Mouse (Mus musculus): Measurements from ENCODE around the gene Tph1. TPM values are rescaled to one million over a fixed set of nuclear protein-coding genes. Genes with fewer than 3 reads are reported as not detected.
A peak's percentile ranks its signal among the peaks of the same experiment; 100 is the strongest.

Gene Tph1
- polyA plus RNA-seq, 1 experiment from 2014 or later: 0.54 TPM

- H3K4me3 ChIP-seq (ENCODE audit: low read depth, low read length): no peak overlapping the region
- DNase-seq (peak; percentile 71), ATAC-seq (ENCODE audit: insufficient read depth) (peak; percentile 60)
- no peaks in the 10 kb centered on the region for H3K9me3 ChIP-seq (ENCODE audit: low read depth, low read length)
- no peaks in the 10 kb centered on the region for H3K27me3 ChIP-seq (ENCODE audit: insufficient read depth, low read length)
- H3K27ac ChIP-seq (ENCODE audit: low read depth): no peak overlapping the region
- WGBS: 40% methylated on average over 10 of the region's 10 CpGs
- H3K4me1 ChIP-seq (ENCODE audit: insufficient read depth): peaks cover 8% of the 10 kb centered on the region; the same call in 1 of the 2 replicates
- H3K36me3 ChIP-seq (ENCODE audit: insufficient read depth): no peaks in the 10 kb centered on the region
- H3K9ac ChIP-seq: no peak overlapping the region
- no peak overlapping the region for H3K4me2 ChIP-seq
- no peak for TF ChIP-seq CTCF (IDR thresholded peaks at IDR 0.05; ENCODE audit: low read depth)
Measured at GRCm38 (mm10) chr7:46613091-46613490, 59.2 kb downstream of the Tph1 start.

DNA sequence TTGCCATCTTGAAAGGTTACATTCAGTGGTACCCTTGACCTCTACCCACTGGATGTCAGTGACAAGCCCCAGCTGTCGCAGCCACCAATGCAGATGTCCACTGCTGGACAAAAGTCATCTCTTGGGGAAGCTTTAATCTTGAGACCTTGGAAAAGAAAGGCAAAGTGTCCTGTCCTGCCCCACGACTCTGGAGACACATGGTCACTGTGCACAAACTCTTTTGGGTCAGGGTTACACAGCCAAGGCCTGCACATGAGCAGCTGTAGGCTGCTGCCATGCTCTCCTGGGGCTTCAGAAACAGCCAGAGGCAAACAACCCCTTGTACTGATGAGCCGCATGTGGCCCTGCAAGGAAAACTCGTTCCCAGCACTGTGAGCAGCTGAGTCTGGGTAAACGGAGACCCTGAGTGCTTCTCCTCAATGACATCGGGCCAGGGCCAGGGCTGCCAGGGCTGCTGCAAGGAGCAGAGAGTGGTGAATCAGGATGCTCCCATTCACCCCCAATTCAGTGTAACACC is 59.9 kb downstream of the Tph1 start:
- 59% methylated on average over 6 of the region's 6 CpGs for WGBS
- H3K4me3 ChIP-seq (ENCODE audit: low read depth, low read length): no peak overlapping the region
- H3K36me3 ChIP-seq (ENCODE audit: insufficient read depth): no peaks in the 10 kb centered on the region
- no peak for TF ChIP-seq CTCF (IDR thresholded peaks at IDR 0.05; ENCODE audit: low read depth)
- no peak overlapping the region for H3K4me2 ChIP-seq
- H3K27ac ChIP-seq (ENCODE audit: low read depth): no peak overlapping the region; the same call in 1 of the 2 replicates
- H3K4me1 ChIP-seq (ENCODE audit: insufficient read depth): peaks cover 8% of the 10 kb centered on the region; the same call in 1 of the 2 replicates
- H3K9ac ChIP-seq: no peak overlapping the region
- no peaks in the 10 kb centered on the region for H3K27me3 ChIP-seq (ENCODE audit: insufficient read depth, low read length)
- DNase-seq (no peak), ATAC-seq (ENCODE audit: insufficient read depth) (no peak)
- no peaks in the 10 kb centered on the region for H3K9me3 ChIP-seq (ENCODE audit: low read depth, low read length)

DNA sequence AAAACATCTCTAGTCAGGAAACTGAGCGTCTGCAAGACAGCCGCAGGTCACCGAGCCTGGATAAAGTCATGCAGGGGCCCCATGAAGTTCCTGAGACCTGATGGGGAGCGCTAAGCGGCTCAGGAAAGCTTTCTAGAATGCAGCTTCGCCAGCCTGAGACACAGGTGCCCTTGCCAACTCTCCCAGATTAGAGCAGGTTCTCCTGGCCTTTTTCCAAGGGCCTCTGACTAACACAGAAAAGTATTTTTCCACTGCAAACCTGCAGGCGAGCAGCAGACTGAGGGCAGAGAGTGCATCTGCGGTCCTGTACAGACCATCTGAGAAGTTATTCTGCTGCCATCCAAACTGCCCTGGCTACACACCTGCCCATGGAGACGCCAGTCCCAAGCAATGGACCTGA is 60.4 kb downstream of the Tph1 start:
- peak overlapping the region; percentile 6; the same call in 1 of the 2 replicates for H3K27ac ChIP-seq (ENCODE audit: low read depth)
- peak; percentile 73 for DNase-seq
- WGBS: 62% methylated on average over 9 of the region's 9 CpGs

DNA sequence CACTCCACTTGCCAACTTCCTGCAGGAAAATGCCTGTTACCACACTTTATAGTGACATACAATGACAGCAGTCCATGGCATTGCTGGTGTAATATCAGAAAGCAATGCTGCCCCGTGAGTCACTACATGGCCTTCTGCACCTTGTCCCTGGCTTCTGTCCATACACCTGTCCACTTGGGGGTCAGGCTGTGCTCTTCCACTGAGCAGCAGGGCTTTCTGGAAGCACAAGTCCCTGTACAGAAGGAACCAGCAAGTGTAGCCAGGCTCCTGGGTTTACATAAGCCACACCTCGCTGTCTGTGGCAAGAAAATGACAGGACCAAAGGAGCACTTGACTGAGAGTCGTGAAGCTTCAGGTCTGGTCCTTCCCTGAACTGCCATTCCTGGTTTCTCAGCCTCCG is 63.0 kb downstream of the Tph1 start:
- no peak overlapping the region for H3K4me3 ChIP-seq (ENCODE audit: low read depth, low read length)
- no peak overlapping the region for H3K4me2 ChIP-seq
- H3K27me3 ChIP-seq (ENCODE audit: insufficient read depth, low read length): no peaks in the 10 kb centered on the region
- DNase-seq (no peak), ATAC-seq (ENCODE audit: insufficient read depth) (no peak)
- H3K36me3 ChIP-seq (ENCODE audit: insufficient read depth): no peaks in the 10 kb centered on the region
- TF ChIP-seq CTCF (IDR thresholded peaks at IDR 0.05; ENCODE audit: low read depth): no peak
- no peak overlapping the region for H3K27ac ChIP-seq (ENCODE audit: low read depth)
- H3K9ac ChIP-seq: no peak overlapping the region
- peaks cover 8% of the 10 kb centered on the region; the same call in 1 of the 2 replicates for H3K4me1 ChIP-seq (ENCODE audit: insufficient read depth)
- 78% methylated on average over 4 of the region's 4 CpGs for WGBS
- no peaks in the 10 kb centered on the region for H3K9me3 ChIP-seq (ENCODE audit: low read depth, low read length)

More for the DNA sequence above, 60.4 kb downstream of the Tph1 start:
- H3K9me3 ChIP-seq (ENCODE audit: low read depth, low read length): no peaks in the 10 kb centered on the region
- ATAC-seq (ENCODE audit: insufficient read depth): no peak
- no peak overlapping the region for H3K4me2 ChIP-seq
- H3K9ac ChIP-seq: no peak overlapping the region
- no peak overlapping the region for H3K4me3 ChIP-seq (ENCODE audit: low read depth, low read length)
- no peak for TF ChIP-seq CTCF (IDR thresholded peaks at IDR 0.05; ENCODE audit: low read depth)
- H3K27me3 ChIP-seq (ENCODE audit: insufficient read depth, low read length): no peaks in the 10 kb centered on the region
- no peaks in the 10 kb centered on the region for H3K36me3 ChIP-seq (ENCODE audit: insufficient read depth)
- H3K4me1 ChIP-seq (ENCODE audit: insufficient read depth): peaks cover 8% of the 10 kb centered on the region; the same call in 1 of the 2 replicates

GRCm38 (mm10) chr7:46607428-46608055 is 64.8 kb downstream of the Tph1 start:
- H3K4me1 ChIP-seq (ENCODE audit: insufficient read depth): 0 out of 2 replicates have a peak, but pooled peaks cover 3% of the 10 kb centered on the region
- H3K36me3 ChIP-seq (ENCODE audit: insufficient read depth): no peaks in the 10 kb centered on the region
- H3K27me3 ChIP-seq (ENCODE audit: insufficient read depth, low read length): no peaks in the 10 kb centered on the region
- peak; percentile 87 for TF ChIP-seq CTCF (IDR thresholded peaks at IDR 0.05; ENCODE audit: low read depth)
- H3K9me3 ChIP-seq (ENCODE audit: low read depth, low read length): no peaks in the 10 kb centered on the region
- WGBS: 52% methylated on average over 11 of the region's 11 CpGs
- ATAC-seq (ENCODE audit: insufficient read depth): no peak; the same call in 1 of the 2 replicates
- H3K4me3 ChIP-seq (ENCODE audit: low read depth, low read length): no peak overlapping the region
- H3K27ac ChIP-seq (ENCODE audit: low read depth): no peak overlapping the region
- peak; percentile 92 for DNase-seq
- H3K4me2 ChIP-seq: no peak overlapping the region
- H3K9ac ChIP-seq: no peak overlapping the region

DNA sequence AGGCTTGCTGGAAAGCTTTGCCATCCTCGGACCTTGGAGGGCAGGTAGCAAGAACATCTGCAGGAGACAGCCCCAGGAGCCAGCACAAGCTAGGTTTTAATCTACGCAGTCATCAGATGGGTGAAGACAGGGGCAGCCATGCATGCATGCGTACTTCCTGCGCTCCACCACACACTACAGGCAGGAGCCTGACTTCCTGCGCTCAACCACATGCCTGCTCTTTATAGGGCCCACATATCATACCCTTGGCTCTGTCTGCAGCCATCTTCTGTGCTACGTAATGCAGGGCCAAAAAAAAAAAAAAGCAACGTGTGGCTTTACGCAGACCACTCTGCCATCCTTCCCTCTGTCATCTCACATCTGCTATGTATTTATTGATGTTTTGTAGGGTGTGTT is 65.3 kb downstream of the Tph1 start:
- WGBS: 60% methylated on average over 8 of the region's 8 CpGs

DNA sequence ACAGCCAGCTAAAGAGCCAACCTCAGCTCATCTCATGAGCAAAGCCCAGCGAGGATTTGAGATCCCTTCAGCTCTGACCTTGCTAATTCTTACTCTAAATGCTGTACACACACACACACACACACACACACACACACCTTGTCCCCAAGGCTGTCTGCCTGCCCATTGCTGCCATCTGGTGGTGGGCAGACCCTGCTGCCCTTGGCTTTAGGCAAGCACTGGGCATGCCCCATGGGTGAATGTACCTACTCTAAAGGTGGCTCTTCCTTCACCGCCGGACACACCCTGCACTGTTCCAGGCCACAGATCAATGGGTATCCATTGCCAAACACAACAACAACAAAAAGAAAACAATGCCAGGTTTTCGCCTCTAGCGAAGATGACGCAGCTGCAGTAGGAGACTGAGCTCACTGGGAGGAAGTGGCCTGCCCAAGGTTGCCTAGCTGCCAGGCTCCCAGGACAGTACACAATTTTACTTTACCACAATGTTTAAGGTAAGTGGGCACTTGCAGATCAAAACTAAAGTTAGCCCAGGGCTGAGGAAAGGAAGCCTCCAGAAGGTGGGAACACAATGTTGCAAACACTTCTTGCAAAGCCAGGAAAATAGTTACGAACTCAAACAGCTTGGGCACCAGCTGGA is 65.8 kb downstream of the Tph1 start:
- Histone ChIP-seq H3K9me3 (ENCODE audit: low read depth, low read length) (no peaks in the 10 kb centered on the region), H3K9ac (no peak overlapping the region), H3K27me3 (ENCODE audit: insufficient read depth, low read length) (no peaks in the 10 kb centered on the region), H3K36me3 (ENCODE audit: insufficient read depth) (no peaks in the 10 kb centered on the region), H3K4me1 (ENCODE audit: insufficient read depth) (no peaks in the 10 kb centered on the region), H3K27ac (ENCODE audit: low read depth) (no peak overlapping the region), H3K4me2 (no peak overlapping the region), H3K4me3 (ENCODE audit: low read depth, low read length) (no peak overlapping the region)
- peak; percentile 96 for TF ChIP-seq CTCF (IDR thresholded peaks at IDR 0.05; ENCODE audit: low read depth)
- 83% methylated on average over 7 of the region's 7 CpGs for WGBS
- DNase-seq: peak; percentile 77
- peak; percentile 22; the same call in 1 of the 2 replicates for ATAC-seq (ENCODE audit: insufficient read depth)

More for the DNA sequence above, 65.3 kb downstream of the Tph1 start:
- Histone ChIP-seq H3K36me3 (ENCODE audit: insufficient read depth) (no peaks in the 10 kb centered on the region), H3K9ac (no peak overlapping the region), H3K4me2 (no peak overlapping the region), H3K27ac (ENCODE audit: low read depth) (no peak overlapping the region), H3K27me3 (ENCODE audit: insufficient read depth, low read length) (no peaks in the 10 kb centered on the region), H3K9me3 (ENCODE audit: low read depth, low read length) (no peaks in the 10 kb centered on the region), H3K4me3 (ENCODE audit: low read depth, low read length) (no peak overlapping the region), H3K4me1 (ENCODE audit: insufficient read depth) (no peaks in the 10 kb centered on the region)
- DNase-seq (no peak), ATAC-seq (ENCODE audit: insufficient read depth) (no peak; the same call in 1 of the 2 replicates)
- no peak for TF ChIP-seq CTCF (IDR thresholded peaks at IDR 0.05; ENCODE audit: low read depth)

Data from lung, embryonic 14.5 days (tissue).